Mouse (Mus musculus) cerebellum, postnatal 25 days (tissue): ENCODE measurements around the gene Necap2.
A peak's percentile ranks its signal among the peaks of the same experiment; 100 is the strongest.

ENCODE experiments used
- DNase-seq, 2 experiments: peaks; one replicate each; pipeline ENCODE4 v3.0.0; 2021; ENCODE audit warnings: mixed read lengths in 2 of 2

Gene Necap2

GRCm38 (mm10) chr4:141073661-141074060 lies 4.5 kb downstream of the Necap2 start:
- DNase-seq: peak; percentile 59 to 81

DNA sequence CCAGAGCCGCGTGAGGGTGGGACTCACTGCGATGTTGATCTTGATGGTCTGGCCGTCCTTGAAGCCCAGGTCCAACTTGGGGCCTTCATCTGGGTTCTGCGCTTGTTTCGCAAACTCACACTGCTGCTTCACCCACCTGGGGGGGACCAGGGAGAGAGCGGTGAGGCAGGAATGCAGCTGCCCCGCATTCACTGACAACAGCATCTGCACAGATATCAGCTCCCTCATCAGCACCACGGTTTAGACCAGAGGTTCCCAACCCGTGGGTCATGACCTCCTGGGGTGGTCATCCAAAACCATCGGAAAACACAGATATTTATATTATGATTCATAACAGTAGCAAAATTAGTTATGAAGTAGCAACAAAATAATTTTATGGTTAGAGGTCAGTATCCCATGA lies 5.7 kb downstream of the Necap2 start:
- DNase-seq: no peak

DNA sequence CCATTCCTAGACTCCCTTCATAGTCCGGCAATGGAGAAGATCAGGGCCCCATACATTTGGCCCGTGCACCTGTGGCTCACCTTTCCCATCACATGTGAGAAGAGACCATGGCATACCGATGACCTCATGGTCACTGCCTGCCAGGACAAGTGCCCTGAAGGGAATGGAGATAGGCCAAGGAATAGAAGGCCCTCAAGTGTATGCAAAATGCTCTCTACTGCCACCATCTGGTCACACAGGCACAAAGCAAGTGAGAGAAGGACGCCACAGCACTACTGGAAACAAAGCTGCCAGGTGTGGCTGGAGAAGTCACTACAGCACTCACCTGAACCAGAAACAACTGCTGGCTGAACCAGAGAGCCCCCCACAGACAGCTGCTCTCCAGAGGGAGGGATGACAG lies 8.4 kb downstream of the Necap2 start:
- DNase-seq: peak; percentile 68 to 76

GRCm38 (mm10) chr4:141068655-141069054 lies 9.5 kb downstream of the Necap2 start:
- no peak for DNase-seq

GRCm38 (mm10) chr4:141067516-141068046 lies 10.6 kb downstream of the Necap2 start:
- DNase-seq: peak in 1 of 2 experiments; percentile 59

GRCm38 (mm10) chr4:141066709-141067515 lies 11.2 kb downstream of the Necap2 start:
- DNase-seq: peak; percentile 79 to 84

- peak; percentile 85 to 90 for DNase-seq
These were observed 13.0 kb downstream of the Necap2 start for GRCm38 (mm10) chr4:141065123-141065522.

DNA sequence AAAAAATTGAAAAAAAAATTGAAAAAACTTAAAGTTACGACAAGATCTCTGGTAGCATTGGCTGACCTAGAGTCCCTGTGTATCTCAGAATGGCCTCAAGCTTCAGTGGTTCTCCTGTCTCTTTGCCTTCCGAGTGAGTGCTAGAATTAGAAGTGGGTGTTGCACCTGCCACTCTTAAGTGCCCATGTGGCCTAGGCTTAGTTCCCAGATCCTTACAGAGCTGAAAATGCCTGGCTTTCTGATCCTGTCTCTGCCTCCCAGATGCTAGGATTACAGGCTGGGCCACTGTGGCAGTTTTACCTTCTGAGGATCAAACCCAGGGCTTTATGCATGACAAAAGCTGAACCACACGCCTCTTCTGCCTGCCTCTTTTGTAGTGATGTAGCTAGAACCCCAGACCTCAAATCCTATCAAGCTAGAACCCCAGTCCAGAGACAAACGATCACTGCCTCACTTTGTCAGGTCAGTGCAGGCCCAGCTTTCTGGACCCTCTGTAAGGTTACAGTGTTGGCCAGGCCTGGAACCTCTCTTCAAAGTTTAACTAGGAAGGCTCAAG lies 14.0 kb downstream of the Necap2 start:
- DNase-seq: no peak

GRCm38 (mm10) chr4:141060426-141061301 lies 17.5 kb downstream of the Necap2 start, which contains the start of gene Crocc:
Gene Crocc (minus strand): TSS chr4:141060550.
- DNase-seq: peak; percentile 100

GRCm38 (mm10) chr4:141059616-141060425 lies 18.3 kb downstream of the Necap2 start:
- no peak for DNase-seq

DNA sequence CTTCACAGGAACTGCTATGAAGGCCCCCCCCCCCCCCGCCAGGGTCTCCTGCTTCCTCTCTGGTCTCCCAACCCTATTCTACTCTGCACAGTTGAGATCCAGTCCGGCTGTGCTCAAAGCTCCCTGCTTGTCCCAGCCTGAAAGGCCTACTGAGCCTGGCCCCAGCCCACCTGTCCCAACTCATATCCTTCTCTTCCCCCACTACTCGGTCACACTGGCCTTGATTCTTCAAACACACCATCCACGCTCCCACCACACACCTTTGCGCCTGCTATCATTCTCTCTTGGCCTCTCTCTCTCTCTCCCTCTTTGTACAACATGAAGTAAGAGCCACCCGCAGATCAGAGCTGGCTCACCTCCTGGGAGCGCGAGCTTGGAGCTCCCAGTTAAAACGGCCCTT lies 19.3 kb downstream of the Necap2 start:
- DNase-seq: no peak

GRCm38 (mm10) chr4:141056970-141057369 lies 21.2 kb downstream of the Necap2 start:
- no peak for DNase-seq

GRCm38 (mm10) chr4:141053568-141054161 lies 24.5 kb downstream of the Necap2 start:
- DNase-seq: peak; percentile 77 to 82

GRCm38 (mm10) chr4:141053138-141053537 lies 25.0 kb downstream of the Necap2 start:
- DNase-seq: peak in 1 of 2 experiments; percentile 17

GRCm38 (mm10) chr4:141052442-141052841 lies 25.7 kb downstream of the Necap2 start:
- DNase-seq: peak; percentile 33 to 51

DNA sequence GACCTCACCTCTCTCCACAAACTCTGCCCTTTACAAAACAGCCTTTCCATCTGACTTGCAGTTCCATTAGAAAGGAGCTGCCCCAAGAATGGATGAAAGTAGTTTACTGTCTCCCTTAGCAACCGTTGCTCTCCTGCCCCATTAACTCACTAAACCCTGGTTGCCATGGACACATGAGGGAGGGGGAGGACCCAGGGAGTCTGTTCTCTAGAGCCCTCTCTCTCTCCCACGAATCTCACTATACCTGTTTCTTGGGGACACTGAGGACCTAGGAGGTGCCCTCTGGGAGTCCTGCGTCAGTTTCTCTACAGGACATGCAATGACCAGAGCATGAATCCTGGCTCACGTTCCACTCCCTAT lies 28.7 kb downstream of the Necap2 start:
- no peak for DNase-seq

- DNase-seq: no peak
These were observed 29.2 kb downstream of the Necap2 start for GRCm38 (mm10) chr4:141048810-141049475.

GRCm38 (mm10) chr4:141044816-141045215 lies 33.3 kb downstream of the Necap2 start:
- peak; percentile 57 to 74 for DNase-seq

DNA sequence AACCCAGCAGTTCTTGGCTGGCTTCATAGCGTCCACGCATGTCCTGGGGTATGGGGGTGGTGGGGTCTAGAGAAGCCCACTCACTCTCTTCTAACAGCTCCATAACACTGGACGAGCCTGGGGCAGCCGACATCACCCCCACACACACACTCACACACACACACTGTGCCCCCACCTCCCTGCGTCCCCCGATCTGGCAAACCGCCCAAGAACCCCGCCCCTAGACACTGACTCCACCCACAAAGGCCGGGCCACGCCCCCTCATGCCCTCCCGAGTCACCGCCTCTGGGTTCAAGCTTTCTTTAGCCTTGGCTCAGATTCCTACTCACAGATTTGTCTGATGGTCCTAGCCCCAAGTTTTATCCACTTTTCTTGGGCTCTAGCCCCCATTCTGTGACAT lies 37.0 kb downstream of the Necap2 start:
- no peak for DNase-seq

GRCm38 (mm10) chr4:141033606-141034549 lies 44.3 kb downstream of the Necap2 start:
- DNase-seq: peak; percentile 33 to 63
